Mouse (Mus musculus): ENCODE data around the gene Tcerg1l.

The Tcerg1l gene

GRCm38 (mm10) chr7:138222951-138223350, 174.6 kb downstream of the Tcerg1l start:
- DNase-seq (ENCODE audit: low read depth, low spot score), result no peak

DNA sequence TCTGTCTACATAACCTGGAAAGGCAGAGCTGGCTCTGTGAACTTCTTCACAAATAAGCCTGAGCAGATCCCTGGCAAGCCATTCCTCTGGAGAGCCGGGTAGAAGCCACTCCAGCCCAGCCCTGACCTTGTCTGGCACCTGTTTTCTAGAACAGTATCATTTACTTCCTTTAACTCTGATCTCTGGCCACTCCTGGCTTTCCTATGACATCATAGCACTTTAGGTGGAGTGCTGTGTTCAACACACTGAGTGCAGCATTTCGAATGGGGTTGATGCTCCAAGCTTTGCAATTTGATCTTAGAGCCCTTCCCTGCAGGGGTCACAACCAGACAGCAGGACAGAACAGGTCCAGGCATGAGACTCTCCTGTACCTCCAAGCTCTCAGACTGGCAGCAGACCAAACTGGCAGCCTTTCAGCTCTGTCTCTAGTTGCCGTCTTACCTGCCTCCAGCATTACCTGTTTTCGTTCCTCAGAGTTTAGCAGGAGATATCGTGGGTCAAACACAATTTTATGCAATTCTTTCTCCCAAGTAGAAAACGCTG, 179.9 kb downstream of the Tcerg1l start:
- no peak for DNase-seq (ENCODE audit: low read depth, low spot score)

DNA sequence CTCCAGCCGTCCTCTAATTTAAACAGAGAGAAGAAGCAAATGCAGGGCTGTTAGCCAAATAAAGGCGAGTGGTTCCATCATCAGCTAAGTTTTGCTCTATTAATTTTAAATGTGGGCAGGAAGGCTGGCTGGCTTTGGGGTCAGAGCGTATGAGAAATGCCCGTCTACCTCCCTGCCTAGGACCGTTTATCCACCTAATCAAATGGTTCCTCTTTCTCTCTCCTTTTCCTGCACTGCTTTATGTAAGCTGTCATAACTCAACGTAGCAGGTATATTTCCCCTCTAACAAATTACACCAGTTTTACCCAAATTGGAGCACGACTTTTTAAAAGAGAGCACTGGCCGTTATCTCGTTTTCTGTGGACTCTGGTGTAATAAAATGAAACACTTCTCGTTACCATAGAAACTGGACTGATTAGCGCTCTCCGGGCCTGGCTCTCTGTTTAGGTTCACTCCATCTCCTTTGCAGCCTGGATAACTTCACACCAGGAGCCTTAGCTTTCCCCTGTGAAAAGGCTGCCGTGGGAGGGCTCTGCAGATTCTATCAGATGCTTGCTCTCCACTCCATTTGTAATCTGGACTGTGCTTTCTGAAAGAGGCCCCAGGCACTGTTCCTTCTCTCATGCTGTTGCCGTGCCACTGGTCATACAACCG, 182.2 kb downstream of the Tcerg1l start:
- no peak for DNase-seq (ENCODE audit: low read depth, low spot score)

DNA sequence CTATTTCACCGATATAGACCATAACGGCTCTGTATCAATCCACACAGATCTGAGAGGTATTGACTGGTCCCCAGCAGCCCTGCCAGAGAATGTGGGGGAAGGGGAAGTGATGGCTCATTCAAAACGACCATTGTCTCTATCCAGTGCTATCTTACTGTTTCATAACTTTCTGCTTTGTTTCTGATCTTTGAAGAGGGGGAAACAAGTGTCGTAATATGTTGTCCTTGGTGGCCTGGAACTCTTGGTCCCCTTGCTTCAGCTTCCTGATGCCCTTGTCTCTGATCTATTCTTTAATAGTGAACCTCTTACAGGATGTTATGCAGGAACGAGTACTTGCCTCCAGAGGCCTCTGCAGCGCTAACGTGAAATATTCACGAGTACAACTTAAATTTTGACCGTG, 182.8 kb downstream of the Tcerg1l start:
- no peak for DNase-seq (ENCODE audit: low read depth, low spot score)

- DNase-seq (ENCODE audit: low read depth, low spot score), result no peak
Observed at GRCm38 (mm10) chr7:138209769-138210168, 187.8 kb downstream of the Tcerg1l start.

DNA sequence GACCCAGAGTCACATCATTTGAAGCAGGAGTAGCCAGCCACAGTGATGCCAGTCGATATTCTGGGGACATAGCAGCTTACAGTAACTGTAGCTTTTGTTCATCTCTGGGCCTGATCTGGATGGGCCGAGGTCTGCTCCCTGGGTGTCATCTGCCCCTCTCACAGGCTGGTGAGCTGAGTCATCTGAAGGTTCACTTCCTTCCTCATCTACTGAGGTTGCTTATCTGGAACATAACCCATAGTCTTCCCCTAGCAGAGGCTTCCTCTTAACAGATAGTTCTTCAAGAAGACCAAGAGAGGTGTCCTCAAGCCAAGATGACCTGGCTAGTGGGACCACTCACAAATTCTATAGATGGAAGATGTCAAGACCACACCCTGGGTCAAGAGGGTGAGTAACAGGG, 192.4 kb downstream of the Tcerg1l start:
- no peak for DNase-seq (ENCODE audit: low read depth, low spot score)

- DNase-seq (ENCODE audit: low read depth, low spot score), result no peak
Observed at GRCm38 (mm10) chr7:138202162-138202832, 195.2 kb downstream of the Tcerg1l start.

DNA sequence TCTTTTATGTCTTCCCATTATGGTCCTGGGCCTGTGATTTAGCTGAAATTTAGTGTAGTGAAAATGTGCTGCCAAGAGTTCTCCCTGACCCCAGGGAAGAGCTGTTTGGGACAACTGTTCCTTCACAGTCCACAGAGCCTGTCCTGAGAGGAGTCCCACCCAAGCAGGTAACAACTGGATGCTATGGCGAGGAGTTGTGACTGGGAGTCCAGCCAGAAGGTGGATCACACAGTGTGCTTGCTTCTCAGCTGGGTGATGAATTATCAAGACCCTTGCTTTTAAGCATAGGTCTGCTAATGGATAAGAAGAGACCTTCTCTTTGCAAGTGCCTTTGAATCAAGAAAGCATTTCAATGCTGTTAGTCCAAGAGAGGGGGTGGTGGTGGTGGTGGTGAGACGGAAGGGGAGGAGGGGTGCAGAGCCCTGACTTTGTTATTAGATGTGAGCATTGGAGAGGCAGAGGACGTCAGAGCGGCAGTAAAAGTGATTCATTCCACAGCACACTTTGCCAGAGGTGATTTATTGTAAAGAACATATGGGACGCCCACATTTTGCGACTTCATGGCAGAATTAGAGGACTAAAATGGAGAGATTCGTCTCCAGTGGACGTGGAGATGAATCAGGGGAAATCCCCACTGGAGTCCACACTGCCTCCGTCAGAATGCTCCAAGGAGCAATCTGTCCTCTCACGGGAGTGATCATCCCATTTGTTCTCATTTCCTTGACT, 198.0 kb downstream of the Tcerg1l start:
- no peak for DNase-seq (ENCODE audit: low read depth, low spot score)

DNA sequence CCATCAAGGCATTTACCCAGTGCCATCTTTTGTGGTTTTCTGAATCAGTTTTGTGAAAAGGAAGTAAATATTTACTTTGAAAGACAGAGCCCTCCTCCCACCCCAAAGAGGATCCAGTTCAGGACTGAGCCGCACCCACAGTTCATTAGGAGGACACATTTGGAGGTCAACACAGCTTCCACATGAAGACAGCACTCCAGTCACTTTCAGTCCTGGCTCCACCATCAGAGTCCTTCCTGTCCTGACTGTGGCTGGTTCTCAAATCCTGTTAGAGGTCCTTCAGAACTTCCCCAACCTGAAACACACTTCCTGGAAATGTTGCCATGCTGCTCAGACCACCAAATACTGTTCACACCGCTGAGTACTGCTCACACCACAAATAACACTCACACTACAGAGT, 201.4 kb downstream of the Tcerg1l start:
- DNase-seq (ENCODE audit: low read depth, low spot score), result no peak

- no peak for DNase-seq (ENCODE audit: low read depth, low spot score)
Observed at GRCm38 (mm10) chr7:138184197-138184596, 213.3 kb downstream of the Tcerg1l start.

- DNase-seq (ENCODE audit: low read depth, low spot score), result no peak
Observed at GRCm38 (mm10) chr7:138182216-138182615, 215.3 kb downstream of the Tcerg1l start.

DNA sequence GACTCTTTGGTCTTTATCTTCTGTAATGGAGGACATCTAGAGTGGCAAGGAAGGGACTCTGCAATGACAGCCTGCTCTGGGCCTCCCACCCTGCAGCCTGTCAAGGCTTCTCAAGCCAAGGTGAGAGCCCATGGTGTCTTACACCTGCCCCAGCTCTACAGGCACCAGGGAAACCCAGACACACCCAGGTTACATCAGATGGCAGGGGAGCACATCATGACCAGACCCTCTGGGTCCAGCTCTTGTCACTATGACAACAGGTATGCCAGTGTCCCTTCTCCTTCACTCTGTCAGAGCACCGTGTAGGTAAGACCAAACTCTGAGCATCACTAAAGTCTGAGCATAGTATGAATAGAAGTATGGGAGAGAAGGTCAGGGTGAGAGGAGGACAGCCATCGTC, 218.9 kb downstream of the Tcerg1l start:
- DNase-seq (ENCODE audit: low read depth, low spot score), result no peak

DNA sequence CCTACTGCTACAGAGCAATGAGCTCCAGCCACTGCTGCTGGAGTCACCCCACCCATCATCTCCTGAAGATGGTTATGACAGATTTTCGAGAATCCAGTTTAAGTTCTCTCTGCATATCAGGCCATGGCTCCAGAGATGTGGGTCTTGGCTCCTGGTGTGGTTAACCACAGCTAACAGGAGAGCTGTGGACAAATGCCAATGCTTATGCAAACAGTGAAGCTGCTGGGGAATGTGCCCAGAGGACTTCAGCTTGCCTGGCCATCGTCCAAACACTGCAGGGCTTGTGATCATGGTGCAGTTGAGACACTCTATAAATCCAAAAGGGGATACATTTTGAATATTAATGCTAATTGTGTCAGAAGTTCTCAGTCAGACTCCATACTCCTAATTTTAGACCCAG, 221.5 kb downstream of the Tcerg1l start:
- DNase-seq (ENCODE audit: low read depth, low spot score), result peak; percentile 2

GRCm38 (mm10) chr7:138170389-138170788, 227.1 kb downstream of the Tcerg1l start:
- DNase-seq (ENCODE audit: low read depth, low spot score), result no peak

Data from retina, adult 2 months (tissue).